Mouse (Mus musculus) limb, embryonic 13.5 days (tissue): ENCODE results near the gene Macf1. TPM values are rescaled to one million over a fixed set of nuclear protein-coding genes. Genes with fewer than 3 reads are reported as not detected.

Experiments used
- ATAC-seq: fragments of 200-750 bp; cut with Nextera tagmentation; 2 replicates; pipeline ENCODE4 v1.8.0; 2017; ENCODE audit warnings: low read depth, moderate number of reproducible peaks, moderate TSS enrichment; ENCODE audit not compliant: low FRiP score
- H3K27ac ChIP-seq: fragments of 300-500 bp; sonication (generic); 2 replicates; pipeline ENCODE4 v1.5.1; 2015; ENCODE audit warnings: inconsistent platforms, mild to moderate bottlenecking, moderate library complexity
- H3K27me3 ChIP-seq: fragments of 300-500 bp; sonication (generic); 2 replicates; pipeline ENCODE4 v1.6.1; 2015; ENCODE audit warnings: mild to moderate bottlenecking, inconsistent platforms
- H3K36me3 ChIP-seq: fragments of 300-500 bp; sonication (generic); 2 replicates; pipeline ENCODE4 v1.6.1; 2015; ENCODE audit warnings: inconsistent platforms, mild to moderate bottlenecking, moderate library complexity
- H3K4me1 ChIP-seq: fragments of 300-500 bp; sonication (generic); 2 replicates; pipeline ENCODE4 v1.6.1; 2015; ENCODE audit warnings: inconsistent platforms
- H3K4me2 ChIP-seq: fragments of 300-500 bp; sonication (generic); replicated peaks from 2 replicates; pipeline ENCODE4 v1.6.1; 2015; ENCODE audit warnings: inconsistent platforms, mild to moderate bottlenecking, moderate library complexity
- H3K4me3 ChIP-seq: fragments of 300-500 bp; sonication (generic); 2 replicates; pipeline ENCODE4 v1.5.1; 2015; ENCODE audit warnings: moderate library complexity, mild to moderate bottlenecking, inconsistent platforms
- H3K9ac ChIP-seq: fragments of 300-500 bp; sonication (generic); 2 replicates; pipeline ENCODE4 v1.6.1; 2015; ENCODE audit warnings: mild to moderate bottlenecking, inconsistent platforms
- H3K9me3 ChIP-seq: fragments of 300-500 bp; sonication (generic); 2 replicates; pipeline ENCODE4 v1.6.1; 2016; ENCODE audit warnings: inconsistent platforms
- whole genome bisulfite sequencing: fragments of 180-500 bp; shearing (Covaris S2); methylation state at CpG from one replicate; pipeline ENCODE4 v1.1.7; 2015; 5-methylcytosine and 5-hydroxymethylcytosine counted together
- polyA plus RNA-seq: library from polyadenylated mRNA; unstranded; fragments of >200 nt; fragmentation: Nextera tagmentation; extraction: Ambion mirVana; gene quantifications from 2 replicates; pipeline ENCODE4 v1.2.1, GENCODE M21; 2015

Gene Macf1
- polyA plus RNA-seq, 1 experiment from 2014 or later, result 48.0 TPM

DNA sequence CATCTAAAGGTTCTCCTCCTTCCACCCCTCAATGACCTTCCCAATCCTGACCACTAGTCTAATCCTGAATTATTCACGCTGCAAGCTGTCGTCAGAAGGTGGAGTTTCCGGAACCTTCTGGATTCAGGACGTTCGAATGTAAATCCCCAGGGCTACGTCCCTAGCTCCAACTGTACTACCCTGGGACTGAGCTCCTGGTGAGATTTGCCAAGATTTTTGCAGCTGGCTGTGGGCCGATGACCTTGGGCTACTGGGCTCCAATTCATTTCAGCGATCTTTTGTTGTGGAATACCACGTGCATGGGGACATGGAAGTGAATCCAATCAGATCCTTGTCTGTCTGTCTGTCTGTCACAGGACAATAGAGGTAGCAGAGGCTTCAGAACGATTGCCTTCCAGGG is 6.2 kb upstream of the Macf1 start:
- no peak for ATAC-seq
- 83% methylated on average over 10 of the region's 10 CpGs for WGBS
- Histone ChIP-seq H3K27me3 (peaks cover 14% of the 10 kb centered on the region), H3K4me3 (no peak overlapping the region), H3K27ac (no peak overlapping the region), H3K9me3 (no peaks in the 10 kb centered on the region), H3K9ac (no peak overlapping the region), H3K36me3 (no peaks in the 10 kb centered on the region), H3K4me2 (no peak overlapping the region), H3K4me1 (peaks cover 11% of the 10 kb centered on the region)

GRCm38 (mm10) chr4:123687025-123687781 is 3.0 kb upstream of the Macf1 start:
- ATAC-seq, result peak; percentile 64
- Histone ChIP-seq H3K4me1 (peaks cover 11% of the 10 kb centered on the region), H3K9ac (peak overlapping the region; percentile 81), H3K9me3 (no peaks in the 10 kb centered on the region), H3K4me2 (peak overlapping the region; percentile 100), H3K27me3 (peaks cover 23% of the 10 kb centered on the region), H3K36me3 (no peaks in the 10 kb centered on the region), H3K27ac (no peak overlapping the region), H3K4me3 (peak overlapping the region; percentile 80)
- under 1% methylated on average over 39 of the region's 89 CpGs for WGBS

DNA sequence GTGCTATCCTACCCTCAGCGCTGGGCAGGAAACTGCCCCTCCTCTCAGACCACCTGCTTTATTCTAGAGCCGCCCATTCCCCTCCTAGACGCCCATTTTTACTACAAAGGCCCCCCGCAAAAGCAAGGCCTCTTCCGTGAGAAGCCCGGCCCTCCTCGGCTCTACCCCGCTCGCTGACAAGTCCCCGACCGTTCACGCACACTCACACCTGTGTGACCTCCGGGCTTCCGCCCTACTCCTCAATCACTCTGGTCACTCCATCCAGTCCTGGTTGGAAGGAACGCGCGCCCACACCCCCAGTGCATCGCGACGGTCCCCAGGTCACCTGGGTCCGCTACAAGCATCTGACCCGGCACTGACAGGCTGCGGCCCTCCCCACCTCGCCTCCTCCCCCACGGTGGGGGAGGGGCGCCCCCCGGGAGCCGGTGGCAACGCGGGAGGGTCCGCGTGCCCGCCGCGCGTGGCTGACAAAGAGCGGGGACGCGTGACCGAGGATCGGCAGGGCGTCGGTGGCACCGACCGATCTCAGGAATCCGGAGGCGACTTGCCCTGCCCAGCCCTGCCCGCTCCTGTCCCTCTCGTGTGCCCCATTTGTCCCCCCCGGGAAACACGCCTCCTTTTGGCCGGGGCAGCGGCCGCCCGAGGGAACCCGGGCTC is 2.3 kb upstream of the Macf1 start:
- under 1% methylated on average over 52 of the region's 56 CpGs for WGBS
- no peaks in the 10 kb centered on the region for H3K9me3 ChIP-seq
- H3K4me1 ChIP-seq, result peaks cover 11% of the 10 kb centered on the region
- ATAC-seq, result peak; percentile 50; the same call in 1 of the 2 replicates
- peak overlapping the region; percentile 100 for H3K4me2 ChIP-seq
- H3K4me3 ChIP-seq, result peak overlapping the region; percentile 80
- peak overlapping the region; percentile 81 for H3K9ac ChIP-seq
- no peak overlapping the region for H3K27ac ChIP-seq
- H3K36me3 ChIP-seq, result no peaks in the 10 kb centered on the region
- H3K27me3 ChIP-seq, result peaks cover 23% of the 10 kb centered on the region

GRCm38 (mm10) chr4:123685506-123686242 is 1.5 kb upstream of the Macf1 start:
- 49% methylated on average over 8 of the region's 8 CpGs for WGBS
- peak overlapping the region; percentile 81 for H3K9ac ChIP-seq
- peak overlapping the region; percentile 100 for H3K4me2 ChIP-seq
- H3K4me1 ChIP-seq, result peaks cover 17% of the 10 kb centered on the region
- H3K9me3 ChIP-seq, result no peaks in the 10 kb centered on the region
- peaks cover 23% of the 10 kb centered on the region for H3K27me3 ChIP-seq
- peak overlapping the region; percentile 80 for H3K4me3 ChIP-seq
- ATAC-seq, result no peak
- no peaks in the 10 kb centered on the region for H3K36me3 ChIP-seq
- no peak overlapping the region for H3K27ac ChIP-seq

GRCm38 (mm10) chr4:123685046-123685445 is 886 bp upstream of the Macf1 start:
- Histone ChIP-seq H3K4me3 (no peak overlapping the region), H3K9ac (no peak overlapping the region), H3K4me2 (no peak overlapping the region), H3K4me1 (peaks cover 17% of the 10 kb centered on the region), H3K27ac (no peak overlapping the region), H3K27me3 (peaks cover 23% of the 10 kb centered on the region), H3K9me3 (no peaks in the 10 kb centered on the region), H3K36me3 (no peaks in the 10 kb centered on the region)
- 67% methylated on average over 7 of the region's 7 CpGs for WGBS
- no peak for ATAC-seq

DNA sequence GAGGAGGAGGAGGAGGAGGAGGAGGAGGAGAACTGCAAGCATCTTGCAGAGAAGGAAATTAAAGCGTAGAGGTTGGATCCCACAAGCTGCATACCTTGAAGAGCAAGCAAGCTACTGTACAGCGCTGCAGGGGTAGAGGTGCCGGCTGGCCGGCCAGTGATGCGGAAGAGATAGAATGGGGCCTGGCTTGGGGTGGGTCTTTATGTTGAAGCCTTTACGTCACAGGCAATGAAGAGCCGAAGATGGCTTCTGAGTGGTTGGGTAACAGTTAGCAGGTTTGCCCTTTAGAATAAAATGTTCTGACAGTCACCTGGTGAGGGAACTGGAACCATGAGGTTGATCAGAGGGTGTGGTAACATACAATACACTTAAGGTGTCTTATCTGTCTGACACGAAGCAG is 1.9 kb downstream of the Macf1 start:
- H3K27me3 ChIP-seq, result peaks cover 23% of the 10 kb centered on the region
- H3K4me1 ChIP-seq, result peaks cover 21% of the 10 kb centered on the region
- no peaks in the 10 kb centered on the region for H3K36me3 ChIP-seq
- H3K4me3 ChIP-seq, result no peak overlapping the region
- no peak for ATAC-seq
- H3K4me2 ChIP-seq, result no peak overlapping the region
- WGBS, result 88% methylated on average over 8 of the region's 8 CpGs
- H3K27ac ChIP-seq, result no peak overlapping the region
- no peak overlapping the region for H3K9ac ChIP-seq
- no peaks in the 10 kb centered on the region for H3K9me3 ChIP-seq

GRCm38 (mm10) chr4:123680962-123681361 is 3.2 kb downstream of the Macf1 start:
- Histone ChIP-seq H3K36me3 (no peaks in the 10 kb centered on the region), H3K9ac (no peak overlapping the region), H3K4me1 (peaks cover 27% of the 10 kb centered on the region), H3K27ac (no peak overlapping the region), H3K9me3 (no peaks in the 10 kb centered on the region), H3K4me3 (no peak overlapping the region), H3K4me2 (no peak overlapping the region; the same call in 1 of the 2 replicates), H3K27me3 (peaks cover 16% of the 10 kb centered on the region)
- 45% methylated on average over 7 of the region's 7 CpGs for WGBS
- no peak for ATAC-seq

- H3K36me3 ChIP-seq, result no peaks in the 10 kb centered on the region
- WGBS, result 33% methylated on average over 10 of the region's 10 CpGs
- H3K27me3 ChIP-seq, result no peaks in the 10 kb centered on the region
- H3K9ac ChIP-seq, result peak overlapping the region; percentile 1; the same call in 1 of the 2 replicates
- no peak overlapping the region for H3K4me3 ChIP-seq
- no peaks in the 10 kb centered on the region for H3K9me3 ChIP-seq
- peak; percentile 42; the same call in 1 of the 2 replicates for ATAC-seq
- peak overlapping the region; percentile 27; the same call in 1 of the 2 replicates for H3K4me2 ChIP-seq
- peaks cover 29% of the 10 kb centered on the region for H3K4me1 ChIP-seq
- H3K27ac ChIP-seq, result peak overlapping the region; percentile 79
Observed at GRCm38 (mm10) chr4:123677060-123677804, 6.9 kb downstream of the Macf1 start.

GRCm38 (mm10) chr4:123670598-123670997 is 13.6 kb downstream of the Macf1 start:
- ATAC-seq, result no peak
- no peak overlapping the region for H3K27ac ChIP-seq
- H3K4me3 ChIP-seq, result no peak overlapping the region
- no peak overlapping the region for H3K9ac ChIP-seq
- no peak overlapping the region for H3K4me2 ChIP-seq
- peaks cover 18% of the 10 kb centered on the region for H3K4me1 ChIP-seq
- no peaks in the 10 kb centered on the region for H3K27me3 ChIP-seq
- no peaks in the 10 kb centered on the region for H3K36me3 ChIP-seq
- H3K9me3 ChIP-seq, result no peaks in the 10 kb centered on the region

- H3K4me3 ChIP-seq, result no peak overlapping the region
- H3K36me3 ChIP-seq, result no peaks in the 10 kb centered on the region
- H3K27ac ChIP-seq, result no peak overlapping the region
- H3K27me3 ChIP-seq, result no peaks in the 10 kb centered on the region
- H3K4me1 ChIP-seq, result peaks cover 21% of the 10 kb centered on the region
- H3K9me3 ChIP-seq, result no peaks in the 10 kb centered on the region
- ATAC-seq, result no peak
- H3K9ac ChIP-seq, result no peak overlapping the region
- no peak overlapping the region for H3K4me2 ChIP-seq
- WGBS, result 57% methylated on average over 6 of the region's 6 CpGs
Observed at GRCm38 (mm10) chr4:123669696-123670095, 14.5 kb downstream of the Macf1 start.

DNA sequence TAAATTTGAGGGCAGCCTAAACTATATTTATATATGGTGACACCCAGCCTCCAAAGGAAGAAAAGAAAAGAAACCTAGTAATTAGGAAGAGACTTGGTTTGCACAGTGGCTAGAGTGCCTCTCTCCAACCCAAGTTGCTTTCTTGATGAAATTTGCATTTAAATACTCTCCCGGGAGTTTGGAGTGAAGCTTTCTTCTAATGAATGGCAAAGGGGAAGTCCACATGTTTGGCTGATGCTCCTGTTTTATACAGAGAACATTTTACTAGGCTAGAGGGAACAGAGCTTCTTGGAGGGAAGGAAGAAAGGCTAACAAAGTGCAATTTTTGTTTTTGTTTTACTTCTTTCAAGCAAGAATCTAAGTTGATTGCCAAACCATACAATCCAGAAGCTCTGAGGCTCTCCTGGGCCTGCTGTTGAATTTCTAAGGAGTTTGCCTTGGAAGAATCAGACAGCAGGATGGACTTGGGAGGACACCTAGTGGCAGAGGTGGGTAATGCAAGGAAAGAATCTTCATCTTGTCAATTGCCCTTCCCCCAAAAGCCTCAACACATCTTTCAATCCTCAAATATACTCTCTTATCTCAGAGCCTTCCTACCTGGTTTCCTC is 16.8 kb downstream of the Macf1 start:
- H3K9ac ChIP-seq, result no peak overlapping the region
- H3K27me3 ChIP-seq, result no peaks in the 10 kb centered on the region
- no peak for ATAC-seq
- peaks cover 32% of the 10 kb centered on the region for H3K4me1 ChIP-seq
- H3K36me3 ChIP-seq, result no peaks in the 10 kb centered on the region
- H3K4me2 ChIP-seq, result no peak overlapping the region
- WGBS, result 51% methylated on average over 1 of the region's 1 CpGs
- H3K4me3 ChIP-seq, result no peak overlapping the region
- H3K27ac ChIP-seq, result no peak overlapping the region
- no peaks in the 10 kb centered on the region for H3K9me3 ChIP-seq
